Mouse (Mus musculus) heart, adult 2 months (tissue): Measurements from ENCODE around the gene Rad23b. TPM values are rescaled to one million over a fixed set of nuclear protein-coding genes. Genes with fewer than 3 reads are reported as not detected.

Experiments used
- DNase-seq, 2 experiments: peaks; one replicate each; pipeline ENCODE4 v3.0.0; 2021
- H3K27ac ChIP-seq: fragments of 200-600 bp; 2 replicates; pipeline ENCODE4 v1.8.1; 2022
- H3K27me3 ChIP-seq: fragments of 200-500 bp; 2 replicates; pipeline ENCODE4 v1.6.1; 2012; ENCODE audit warnings: mild to moderate bottlenecking, low read length, inconsistent platforms, mixed read lengths; ENCODE audit not compliant: control insufficient read depth, insufficient read depth
- H3K36me3 ChIP-seq: fragments of 200-500 bp; 2 replicates; pipeline ENCODE4 v1.6.1; 2012; ENCODE audit warnings: low read length, inconsistent platforms; ENCODE audit not compliant: control insufficient read depth, insufficient read depth
- H3K4me1 ChIP-seq: fragments of 200-500 bp; 2 replicates; pipeline ENCODE4 v1.6.1; 2011; ENCODE audit warnings: low read length; ENCODE audit not compliant: control insufficient read depth, insufficient read depth
- H3K4me3 ChIP-seq: fragments of 200-600 bp; 2 replicates; pipeline ENCODE4 v1.8.1; 2022
- H3K79me2 ChIP-seq: fragments of 200-500 bp; replicated peaks from 2 replicates; pipeline ENCODE4 v1.6.1; 2012; ENCODE audit warnings: mild to moderate bottlenecking, inconsistent platforms, low read length, moderate library complexity, mixed read lengths; ENCODE audit not compliant: control insufficient read depth, insufficient read depth
- H3K9ac ChIP-seq: fragments of 200-500 bp; 2 replicates; pipeline ENCODE4 v1.6.1; 2012; ENCODE audit warnings: low read depth, mild to moderate bottlenecking, control low read depth, inconsistent platforms, low read length, mixed read lengths
- CTCF ChIP-seq: fragments of 200-600 bp; IDR thresholded peaks from 2 replicates; pipeline ENCODE4 v1.8.1; 2022; ENCODE audit warnings: antibody characterized with exemption, mild to moderate bottlenecking, moderate library complexity
- EP300 ChIP-seq: fragments of 200-500 bp; IDR thresholded peaks from 2 replicates; pipeline ENCODE4 v1.6.1; 2011; ENCODE audit warnings: low read depth, low read length, control low read depth; ENCODE audit not compliant: insufficient read depth
- POLR2A ChIP-seq: fragments of 200-500 bp; IDR thresholded peaks from 2 replicates; pipeline ENCODE4 v1.6.1; 2011; ENCODE audit warnings: mild to moderate bottlenecking, low read depth, low read length, control low read depth; ENCODE audit not compliant: insufficient read depth
- WGBS: fragments of 180-500 bp; shearing (Covaris S2); methylation state at CpG from one replicate; pipeline ENCODE4 v1.1.7; 2018; 5-methylcytosine and 5-hydroxymethylcytosine counted together
- intact Hi-C: fragments of 180-260 bp; cut with DNase I; formaldehyde crosslinking; loops from one replicate; pipeline ENCODE4 v1.15.1; 2025
- polyA plus RNA-seq: library from polyadenylated mRNA; depleted of rRNA; stranded (reverse); fragments of >200 nt; gene quantifications from 2 replicates; pipeline ENCODE4 v1.2.3, GENCODE M21; 2012
- total RNA-seq, 2 experiments: library from RNA; stranded (reverse); gene quantifications; 2 replicates each; pipeline ENCODE4 v1.2.3; 2021

Rad23b gene
- total and polyA plus RNA-seq, 3 experiments, result 113 to 124 (median 121) TPM

- TF ChIP-seq EP300 (no peak), POLR2A (no peak), CTCF (no peak)
- Histone ChIP-seq H3K9ac (no peak overlapping the region), H3K27ac (no peak overlapping the region), H3K36me3 (no peaks in the 10 kb centered on the region), H3K4me3 (no peak overlapping the region), H3K4me1 (no peaks in the 10 kb centered on the region; the same call in 1 of the 2 replicates), H3K79me2 (no peaks in the 10 kb centered on the region), H3K27me3 (no peaks in the 10 kb centered on the region)
- DNase-seq, result no peak
- 74% methylated on average over 4 of the region's 4 CpGs for WGBS
- intact Hi-C loops, result no loop called here
These were observed 10.5 kb upstream of the Rad23b start for GRCm38 (mm10) chr4:55339388-55339787.

- DNase-seq, result no peak
- Histone ChIP-seq H3K27me3 (no peaks in the 10 kb centered on the region), H3K27ac (no peak overlapping the region), H3K36me3 (no peaks in the 10 kb centered on the region), H3K4me1 (no peaks in the 10 kb centered on the region; the same call in 1 of the 2 replicates), H3K9ac (no peak overlapping the region), H3K79me2 (no peaks in the 10 kb centered on the region), H3K4me3 (no peak overlapping the region)
- TF ChIP-seq EP300, result no peak
- no peak for TF ChIP-seq POLR2A
- no peak for TF ChIP-seq CTCF
- intact Hi-C loops, result loop anchor here (10.0 kb wide), 1 partner anchor 377 kb away; no protein-coding TSS in a partner anchor
- 87% methylated on average over 1 of the region's 1 CpGs for WGBS
These were observed 8.0 kb upstream of the Rad23b start for GRCm38 (mm10) chr4:55341797-55342196.

- H3K4me1 ChIP-seq, result no peaks in the 10 kb centered on the region; the same call in 1 of the 2 replicates
- TF ChIP-seq EP300, result no peak
- no peak for TF ChIP-seq CTCF
- no peak for TF ChIP-seq POLR2A
- H3K4me3 ChIP-seq, result no peak overlapping the region
- H3K27ac ChIP-seq, result no peak overlapping the region
- intact Hi-C loops, result loop anchor here (10.0 kb wide), 1 partner anchor 378 kb away; no protein-coding TSS in a partner anchor
- no peaks in the 10 kb centered on the region for H3K79me2 ChIP-seq
- H3K36me3 ChIP-seq, result no peaks in the 10 kb centered on the region
- no peaks in the 10 kb centered on the region for H3K27me3 ChIP-seq
- H3K9ac ChIP-seq, result no peak overlapping the region
- WGBS, result 88% methylated on average over 5 of the region's 5 CpGs
- no peak for DNase-seq
These were observed 7.2 kb upstream of the Rad23b start for GRCm38 (mm10) chr4:55342602-55343001.

- Histone ChIP-seq H3K4me3 (no peak overlapping the region), H3K9ac (no peak overlapping the region), H3K27ac (no peak overlapping the region), H3K79me2 (no peaks in the 10 kb centered on the region), H3K36me3 (no peaks in the 10 kb centered on the region), H3K27me3 (no peaks in the 10 kb centered on the region), H3K4me1 (no peaks in the 10 kb centered on the region; the same call in 1 of the 2 replicates)
- intact Hi-C loops, result loop anchor here (10.0 kb wide), 1 partner anchor 378 kb away; no protein-coding TSS in a partner anchor
- TF ChIP-seq EP300, result no peak
- TF ChIP-seq POLR2A, result no peak
- TF ChIP-seq CTCF, result no peak
- no peak for DNase-seq
- WGBS, result 91% methylated on average over 3 of the region's 3 CpGs
These were observed 6.6 kb upstream of the Rad23b start for GRCm38 (mm10) chr4:55343287-55343686.

- peak overlapping the region; percentile 75 for H3K9ac ChIP-seq
- intact Hi-C loops, result loop anchor here (10.0 kb wide), 1 partner anchor 384 kb away; no protein-coding TSS in a partner anchor
- peaks cover 6% of the 10 kb centered on the region; the same call in 1 of the 2 replicates for H3K4me1 ChIP-seq
- no peaks in the 10 kb centered on the region for H3K27me3 ChIP-seq
- WGBS, result 10% methylated on average over 12 of the region's 12 CpGs
- no peak for DNase-seq
- H3K36me3 ChIP-seq, result peaks cover 13% of the 10 kb centered on the region
- peak overlapping the region; percentile 59 for H3K4me3 ChIP-seq
- peaks cover 5% of the 10 kb centered on the region for H3K79me2 ChIP-seq
- TF ChIP-seq POLR2A, result no peak
- TF ChIP-seq EP300, result no peak
- TF ChIP-seq CTCF, result no peak
- H3K27ac ChIP-seq, result peak overlapping the region; percentile 73
These were observed 938 bp upstream of the Rad23b start for GRCm38 (mm10) chr4:55348759-55349451.

- H3K4me1 ChIP-seq, result peaks cover 8% of the 10 kb centered on the region
- no peaks in the 10 kb centered on the region for H3K27me3 ChIP-seq
- no peak for TF ChIP-seq POLR2A
- TF ChIP-seq EP300, result no peak
- peak overlapping the region; percentile 99 for H3K4me3 ChIP-seq
- peak in 1 of 2 experiments; percentile 59 for DNase-seq
- H3K9ac ChIP-seq, result peak overlapping the region; percentile 92
- H3K79me2 ChIP-seq, result peaks cover 8% of the 10 kb centered on the region
- under 1% methylated on average over 57 of the region's 66 CpGs for WGBS
- intact Hi-C loops, result no loop called here
- H3K36me3 ChIP-seq, result peaks cover 21% of the 10 kb centered on the region
- peak overlapping the region; percentile 96 for H3K27ac ChIP-seq
These were observed 532 bp downstream of the Rad23b start for GRCm38 (mm10) chr4:55350219-55350931.
